Mouse (Mus musculus) ES-Bruce4 (cell line): ENCODE data around the gene Gas7.

Experiments
- CTCF ChIP-seq: IDR thresholded peaks from one replicate; pipeline ENCODE4 v1.8.1; 2011; ENCODE audit warnings: low read depth, low read length
- POLR2A ChIP-seq: IDR thresholded peaks from one replicate; pipeline ENCODE4 v1.8.1; 2011; ENCODE audit warnings: low read length; ENCODE audit not compliant: insufficient read depth

DNA sequence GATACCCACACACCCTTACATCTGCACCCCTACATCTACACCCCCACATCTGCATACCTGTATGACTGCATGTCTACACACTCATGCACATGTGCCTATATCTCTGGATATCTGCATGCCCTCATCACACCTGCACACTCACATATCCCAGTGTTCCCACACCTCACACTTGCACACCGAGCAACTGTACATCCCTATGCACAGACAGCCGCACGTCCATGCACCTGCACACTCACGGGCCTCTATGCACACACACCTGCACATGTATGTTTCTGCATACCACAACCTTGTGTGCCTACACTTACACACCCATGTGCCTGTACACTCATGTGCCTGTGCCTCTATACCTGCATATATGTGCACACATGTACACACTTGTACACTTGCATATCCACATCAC is 208.2 kb downstream of the Gas7 start:
- TF ChIP-seq POLR2A (no peak), CTCF (no peak)
